Mouse (Mus musculus): Measurements from ENCODE around the gene Thap12.

The Thap12 gene

GRCm38 (mm10) chr7:98756556-98756955, 53.7 kb downstream of the Thap12 start:
- DNase-seq (ENCODE audit: low spot score) = no peak

- DNase-seq (ENCODE audit: low spot score) = no peak
Measured at GRCm38 (mm10) chr7:98760126-98760525, 57.2 kb downstream of the Thap12 start.

DNA sequence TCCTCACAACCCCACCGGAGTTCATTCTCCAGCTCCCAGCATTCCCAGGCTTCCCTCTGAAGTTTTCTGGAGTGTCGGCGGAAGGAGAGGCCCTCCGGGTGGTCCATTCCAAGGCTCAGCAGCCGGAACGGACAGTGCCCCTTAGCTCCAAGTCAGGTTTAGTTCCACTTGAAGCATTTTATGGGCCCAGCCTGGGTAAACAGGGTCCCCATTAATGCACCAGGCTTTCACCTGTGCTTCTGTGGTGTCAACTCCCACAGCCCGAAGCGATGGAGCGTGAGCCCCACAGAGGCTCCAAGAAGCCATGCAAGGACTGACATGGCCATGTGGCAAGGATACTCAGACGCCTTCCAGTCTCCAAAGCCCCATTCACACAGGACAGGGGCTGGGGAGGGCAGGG, 61.0 kb downstream of the Thap12 start:
- DNase-seq (ENCODE audit: low spot score) = no peak

GRCm38 (mm10) chr7:98767261-98767660, 64.4 kb downstream of the Thap12 start:
- no peak for DNase-seq (ENCODE audit: low spot score)
